Mouse (Mus musculus) naive thymus-derived CD4-positive, alpha-beta T cell, adult 5 months (primary cell): Measurements from ENCODE around the gene S100g. TPM values are rescaled to one million over a fixed set of nuclear protein-coding genes. Genes with fewer than 3 reads are reported as not detected.

Experiments
- polyA plus RNA-seq: library from polyadenylated mRNA; unstranded; fragments of 100-300 nt; shearing (Covaris generic); gene quantifications from one replicate; pipeline ENCODE4 v1.2.1, GENCODE M21; 2017

Gene S100g
- polyA plus RNA-seq = 2.1 TPM

GRCm38 (mm10) chrX:162964383-162964782 lies at the start of gene S100g:
TSS of gene S100g (minus strand) at chrX:162964599.

Other genes with a start within 250 kb of the S100g start
- 211 TPM for gene Rbbp7, start 204.2 kb downstream of the S100g start, polyA plus RNA-seq
- 17.2 TPM for gene Txlng, start 135.1 kb downstream of the S100g start, polyA plus RNA-seq
- gene Syap1, start 76.2 kb downstream of the S100g start, polyA plus RNA-seq = 43.4 TPM
- gene Ctps2, start 63.4 kb downstream of the S100g start, polyA plus RNA-seq = 238 TPM